Mouse (Mus musculus) embryo, embryonic 11 days (tissue): ENCODE data around the gene Acot4.
"Not testable (repeated sequence)": the region's sequence is repeated elsewhere in the genome, so short reads cannot be mapped to it uniquely, and the experiment has no call there.

Experiments used
- DNase-seq: peaks from one replicate; pipeline ENCODE4 v3.0.0-alpha.2; 2015

Acot4 gene

GRCm38 (mm10) chr12:84038241-84038640, at the start of gene Acot4:
TSS of gene Acot4 (plus strand) at chr12:84038379.
- peak; percentile 47 for DNase-seq

GRCm38 (mm10) chr12:83988483-83988882, 49.7 kb upstream of the Acot4 start:
- no peak for DNase-seq

GRCm38 (mm10) chr12:83989378-83989777, 48.8 kb upstream of the Acot4 start:
- DNase-seq: no peak

- no peak for DNase-seq
These were observed 41.0 kb upstream of the Acot4 start for GRCm38 (mm10) chr12:83997221-83997620.

- DNase-seq: no peak
These were observed 39.7 kb upstream of the Acot4 start for GRCm38 (mm10) chr12:83998341-83999107.

GRCm38 (mm10) chr12:83999237-83999636, 38.9 kb upstream of the Acot4 start:
- not testable (repeated sequence) for DNase-seq

GRCm38 (mm10) chr12:84000418-84000817, 37.8 kb upstream of the Acot4 start:
- DNase-seq: no peak

GRCm38 (mm10) chr12:84003866-84004265, 34.3 kb upstream of the Acot4 start:
- DNase-seq: no peak

- no peak for DNase-seq
These were observed 29.9 kb upstream of the Acot4 start for GRCm38 (mm10) chr12:84008251-84008650.

GRCm38 (mm10) chr12:84008729-84009128, 29.4 kb upstream of the Acot4 start:
- DNase-seq: no peak

- peak; percentile 85 for DNase-seq
These were observed 28.8 kb upstream of the Acot4 start, which contains the start of gene Acot1 for GRCm38 (mm10) chr12:84009171-84009965. TSS of gene Acot1 (plus strand) at chr12:84009490.

- DNase-seq: no peak
These were observed 28.0 kb upstream of the Acot4 start for GRCm38 (mm10) chr12:84010201-84010600.

GRCm38 (mm10) chr12:84011251-84012040, 26.7 kb upstream of the Acot4 start:
- DNase-seq: peak; percentile 79

- DNase-seq: no peak
These were observed 25.0 kb upstream of the Acot4 start for GRCm38 (mm10) chr12:84013130-84013529.

- DNase-seq: no peak
These were observed 24.5 kb upstream of the Acot4 start for GRCm38 (mm10) chr12:84013701-84014100.

- not testable (repeated sequence) for DNase-seq
These were observed 17.7 kb upstream of the Acot4 start for GRCm38 (mm10) chr12:84020528-84020927.

- DNase-seq: not testable (repeated sequence)
These were observed 15.9 kb upstream of the Acot4 start for GRCm38 (mm10) chr12:84022266-84022665.

GRCm38 (mm10) chr12:84023052-84023745, 15.0 kb upstream of the Acot4 start:
- DNase-seq: no peak

- no peak for DNase-seq
These were observed 12.3 kb upstream of the Acot4 start for GRCm38 (mm10) chr12:84025888-84026287.

- DNase-seq: not testable (repeated sequence)
These were observed 9.9 kb upstream of the Acot4 start for GRCm38 (mm10) chr12:84028328-84028727.

GRCm38 (mm10) chr12:84029043-84029442, 9.1 kb upstream of the Acot4 start:
- DNase-seq: not testable (repeated sequence)

- DNase-seq: peak; percentile 86
These were observed 7.4 kb upstream of the Acot4 start for GRCm38 (mm10) chr12:84030659-84031332.
